Mouse (Mus musculus): ENCODE measurements at regions not wholly inside any gene's neighbourhood (a gene's known extent, or its start where the extent isn't known, plus 50 kb on each side); places are given as distances from the start of the nearest gene placed in this dataset.

DNA sequence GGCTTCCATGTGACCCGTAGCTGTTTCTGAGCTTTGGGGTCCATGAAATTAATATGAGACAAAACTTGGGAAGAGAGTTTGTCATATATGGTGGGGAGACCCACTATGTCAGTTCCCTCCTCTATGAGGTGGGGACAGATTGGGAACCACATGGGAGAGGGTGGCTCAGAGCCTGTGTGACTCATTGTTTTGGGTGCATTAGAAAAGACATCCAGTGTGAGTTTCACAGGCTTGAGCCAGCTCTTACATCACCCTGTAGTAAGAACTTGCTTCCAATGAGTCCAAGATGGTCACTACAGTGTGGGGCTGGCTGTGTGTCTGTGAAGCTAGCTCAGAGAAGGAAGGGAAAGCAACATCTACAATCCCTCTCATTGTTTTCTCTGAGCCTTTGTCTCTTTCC, 314.6 kb upstream of the Myt1l start:
- H3K9ac ChIP-seq, result no peak overlapping the region
- no peaks in the 10 kb centered on the region for H3K9me3 ChIP-seq (replicated peaks)
- WGBS, result 71% methylated on average over 1 of the region's 1 CpGs
- no peak for ATAC-seq (ENCODE audit: insufficient number of reproducible peaks, low FRiP score)
- no peaks in the 10 kb centered on the region for H3K4me1 ChIP-seq (replicated peaks)
- no peak overlapping the region for H3K4me2 ChIP-seq
- no peaks in the 10 kb centered on the region for H3K36me3 ChIP-seq
- no peaks in the 10 kb centered on the region for H3K27me3 ChIP-seq (replicated peaks)
- H3K27ac ChIP-seq (ENCODE audit: poor library complexity, severe bottlenecking), result no peak overlapping the region
- H3K4me3 ChIP-seq, result no peak overlapping the region

DNA sequence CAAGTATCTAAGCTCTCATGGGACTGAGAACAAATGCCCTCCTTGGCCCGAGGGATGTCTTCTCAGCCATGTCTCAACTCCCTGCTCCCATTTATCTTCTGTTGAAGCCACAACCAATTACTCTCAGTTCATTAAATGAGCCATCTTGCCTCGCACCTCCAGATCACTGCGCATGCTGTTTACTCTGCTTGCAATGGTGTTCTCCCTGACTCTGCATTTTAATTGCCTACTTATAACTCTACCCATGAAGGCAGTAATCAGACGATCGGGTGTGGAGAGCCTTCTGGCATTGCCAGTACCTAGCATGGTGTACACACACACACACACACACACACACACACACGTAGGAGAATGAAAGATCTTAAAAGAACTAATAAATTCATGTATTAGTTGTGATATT, 306.1 kb upstream of the Myt1l start:
- Histone ChIP-seq H3K27ac (ENCODE audit: poor library complexity, severe bottlenecking) (no peak overlapping the region), H3K4me1 (replicated peaks) (peaks cover 10% of the 10 kb centered on the region; the same call in 1 of the 2 replicates), H3K27me3 (replicated peaks) (no peaks in the 10 kb centered on the region), H3K4me2 (no peak overlapping the region), H3K9ac (no peak overlapping the region), H3K4me3 (no peak overlapping the region), H3K9me3 (replicated peaks) (no peaks in the 10 kb centered on the region), H3K36me3 (no peaks in the 10 kb centered on the region)
- ATAC-seq (ENCODE audit: insufficient number of reproducible peaks, low FRiP score), result no peak
- 82% methylated on average over 6 of the region's 6 CpGs for WGBS

DNA sequence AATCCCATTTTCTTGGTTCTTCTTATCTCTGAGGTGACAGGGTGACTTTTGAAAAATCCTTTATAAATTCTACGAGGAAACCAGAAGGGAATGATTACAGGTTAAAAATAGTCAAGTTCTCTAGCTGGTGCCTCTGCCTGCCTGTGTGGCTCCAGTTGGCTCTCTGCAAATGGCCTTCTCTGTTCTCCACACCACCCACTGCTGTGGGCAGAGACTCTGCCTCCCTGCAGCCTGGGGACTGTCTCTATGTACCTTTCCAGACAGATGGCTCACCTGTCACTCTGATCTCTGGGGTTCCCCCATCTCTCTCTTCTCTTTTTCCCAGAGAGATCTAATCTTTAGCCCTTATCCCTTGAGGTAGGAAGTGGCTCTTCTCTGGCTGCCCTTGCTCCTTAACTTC, 302.2 kb upstream of the Myt1l start:
- 13% methylated on average over 1 of the region's 1 CpGs for WGBS
- no peak overlapping the region for H3K9ac ChIP-seq
- no peak overlapping the region for H3K27ac ChIP-seq (ENCODE audit: poor library complexity, severe bottlenecking)
- H3K9me3 ChIP-seq (replicated peaks), result no peaks in the 10 kb centered on the region
- H3K4me3 ChIP-seq, result no peak overlapping the region
- H3K4me2 ChIP-seq, result no peak overlapping the region
- peaks cover 10% of the 10 kb centered on the region; the same call in 1 of the 2 replicates for H3K4me1 ChIP-seq (replicated peaks)
- no peaks in the 10 kb centered on the region for H3K27me3 ChIP-seq (replicated peaks)
- ATAC-seq (ENCODE audit: insufficient number of reproducible peaks, low FRiP score), result no peak
- no peaks in the 10 kb centered on the region for H3K36me3 ChIP-seq

- H3K27me3 ChIP-seq (replicated peaks), result no peaks in the 10 kb centered on the region
- 22% methylated on average over 16 of the region's 16 CpGs for WGBS
- H3K27ac ChIP-seq (ENCODE audit: poor library complexity, severe bottlenecking), result no peak overlapping the region
- no peaks in the 10 kb centered on the region for H3K36me3 ChIP-seq
- no peak for ATAC-seq (ENCODE audit: insufficient number of reproducible peaks, low FRiP score)
- peak overlapping the region; percentile 54 for H3K4me2 ChIP-seq
- H3K9ac ChIP-seq, result no peak overlapping the region
- H3K9me3 ChIP-seq (replicated peaks), result no peaks in the 10 kb centered on the region
- H3K4me1 ChIP-seq (replicated peaks), result peaks cover 14% of the 10 kb centered on the region
- H3K4me3 ChIP-seq, result no peak overlapping the region
Measured at GRCm38 (mm10) chr12:29232492-29233447, 295.4 kb upstream of the Myt1l start.

DNA sequence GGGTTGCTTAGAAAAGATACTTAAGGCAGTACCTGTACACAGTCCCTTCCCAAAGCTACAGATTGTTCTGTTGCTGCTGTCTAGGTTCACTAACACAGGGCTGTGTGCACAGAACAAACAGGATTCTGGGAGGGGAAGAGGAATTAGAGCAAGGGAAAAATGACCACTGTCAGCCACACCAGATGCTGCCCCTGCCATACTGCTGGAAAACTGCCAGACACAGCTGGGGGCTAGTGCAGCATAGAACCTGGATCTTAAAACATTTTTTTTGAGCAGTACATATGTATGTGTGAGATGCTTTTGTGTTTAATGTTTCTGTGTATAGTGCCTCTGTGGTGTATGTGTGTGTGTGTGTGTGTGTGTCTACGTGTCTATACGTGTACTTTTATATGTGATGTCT, 291.7 kb upstream of the Myt1l start:
- H3K4me1 ChIP-seq (replicated peaks), result peaks cover 36% of the 10 kb centered on the region
- H3K4me3 ChIP-seq, result no peak overlapping the region
- no peaks in the 10 kb centered on the region for H3K27me3 ChIP-seq (replicated peaks)
- no peak for ATAC-seq (ENCODE audit: insufficient number of reproducible peaks, low FRiP score)
- H3K4me2 ChIP-seq, result no peak overlapping the region
- no peak overlapping the region for H3K27ac ChIP-seq (ENCODE audit: poor library complexity, severe bottlenecking)
- H3K36me3 ChIP-seq, result no peaks in the 10 kb centered on the region
- H3K9ac ChIP-seq, result no peak overlapping the region
- H3K9me3 ChIP-seq (replicated peaks), result no peaks in the 10 kb centered on the region
- 82% methylated on average over 2 of the region's 2 CpGs for WGBS

- Histone ChIP-seq H3K36me3 (no peaks in the 10 kb centered on the region), H3K27ac (ENCODE audit: poor library complexity, severe bottlenecking) (no peak overlapping the region), H3K27me3 (replicated peaks) (no peaks in the 10 kb centered on the region), H3K9me3 (replicated peaks) (no peaks in the 10 kb centered on the region), H3K9ac (no peak overlapping the region), H3K4me3 (no peak overlapping the region), H3K4me2 (no peak overlapping the region), H3K4me1 (replicated peaks) (peaks cover 34% of the 10 kb centered on the region)
- WGBS, result 54% methylated on average over 5 of the region's 5 CpGs
- ATAC-seq (ENCODE audit: insufficient number of reproducible peaks, low FRiP score), result no peak
Measured at GRCm38 (mm10) chr12:29237516-29237915, 290.7 kb upstream of the Myt1l start.

DNA sequence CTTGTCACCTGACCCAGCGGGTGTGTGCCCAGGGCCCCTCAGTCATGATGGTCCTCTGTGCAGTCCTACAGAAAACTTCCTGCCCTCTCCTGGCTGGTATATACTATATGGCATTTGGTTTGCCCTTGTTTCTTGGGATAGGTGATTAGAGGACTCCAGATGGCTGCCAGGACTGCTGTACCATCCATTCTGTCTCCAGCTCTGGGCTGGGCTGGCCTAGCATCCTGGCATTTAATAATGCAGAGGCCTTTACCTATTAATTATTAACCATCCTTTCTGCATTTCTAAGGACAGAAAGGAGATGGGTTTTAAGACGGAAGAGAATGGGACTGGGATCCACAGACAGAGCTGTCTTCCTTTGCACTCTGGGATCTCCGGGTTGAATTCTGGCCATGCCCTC, 288.7 kb upstream of the Myt1l start:
- H3K4me3 ChIP-seq, result no peak overlapping the region
- 72% methylated on average over 3 of the region's 3 CpGs for WGBS
- no peak overlapping the region for H3K27ac ChIP-seq (ENCODE audit: poor library complexity, severe bottlenecking)
- H3K27me3 ChIP-seq (replicated peaks), result no peaks in the 10 kb centered on the region
- ATAC-seq (ENCODE audit: insufficient number of reproducible peaks, low FRiP score), result no peak
- peaks cover 26% of the 10 kb centered on the region for H3K4me1 ChIP-seq (replicated peaks)
- no peaks in the 10 kb centered on the region for H3K36me3 ChIP-seq
- no peak overlapping the region for H3K9ac ChIP-seq
- no peaks in the 10 kb centered on the region for H3K9me3 ChIP-seq (replicated peaks)
- no peak overlapping the region for H3K4me2 ChIP-seq

DNA sequence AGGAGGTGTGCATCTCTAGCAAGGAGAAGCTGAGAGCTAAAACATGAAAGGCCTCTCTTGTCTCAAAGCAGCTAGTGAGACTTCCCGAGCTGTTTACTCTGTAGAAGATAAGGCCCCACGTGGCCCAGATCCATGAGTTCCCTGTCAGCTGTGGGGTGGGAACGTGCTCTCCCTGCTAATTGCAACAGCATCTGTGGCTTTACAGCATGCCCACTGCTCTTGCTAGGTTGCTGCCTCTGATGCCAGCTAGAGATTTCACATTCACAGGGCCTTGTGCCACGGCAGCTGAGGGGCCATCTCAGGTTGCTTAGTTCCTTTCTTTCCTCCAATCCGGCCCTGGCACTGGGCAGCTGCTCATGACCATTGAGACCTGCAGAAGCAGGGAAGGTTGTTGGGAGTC, 288.2 kb upstream of the Myt1l start:
- ATAC-seq (ENCODE audit: insufficient number of reproducible peaks, low FRiP score), result no peak
- H3K4me2 ChIP-seq, result no peak overlapping the region
- 20% methylated on average over 5 of the region's 5 CpGs for WGBS

DNA sequence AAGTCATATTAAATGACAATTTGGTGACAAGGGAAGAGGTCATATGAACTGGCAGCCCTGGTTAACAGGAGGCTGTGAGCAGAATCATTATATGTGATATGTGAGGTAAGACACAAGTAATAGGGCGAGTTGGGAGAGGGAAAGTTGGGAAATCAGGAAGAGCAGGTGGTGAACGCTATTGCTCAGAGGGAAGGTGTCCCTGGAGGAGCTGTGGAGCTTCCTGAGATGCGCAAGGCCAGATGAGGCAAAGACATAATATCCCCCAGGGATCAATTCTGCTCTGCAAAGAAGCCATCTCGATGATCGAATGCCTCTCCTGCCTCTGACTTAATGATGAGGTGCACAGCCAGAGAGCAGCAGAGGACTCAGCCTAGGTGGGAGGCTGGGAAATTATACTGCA, 285.1 kb upstream of the Myt1l start:
- Histone ChIP-seq H3K4me1 (replicated peaks) (peaks cover 19% of the 10 kb centered on the region), H3K9me3 (replicated peaks) (no peaks in the 10 kb centered on the region), H3K36me3 (no peaks in the 10 kb centered on the region), H3K4me2 (no peak overlapping the region), H3K27ac (ENCODE audit: poor library complexity, severe bottlenecking) (no peak overlapping the region), H3K4me3 (no peak overlapping the region), H3K9ac (no peak overlapping the region), H3K27me3 (replicated peaks) (no peaks in the 10 kb centered on the region)
- ATAC-seq (ENCODE audit: insufficient number of reproducible peaks, low FRiP score), result no peak
- 81% methylated on average over 5 of the region's 5 CpGs for WGBS

More for the DNA sequence above, 288.2 kb upstream of the Myt1l start:
- Histone ChIP-seq H3K4me1 (replicated peaks) (peaks cover 26% of the 10 kb centered on the region), H3K27ac (ENCODE audit: poor library complexity, severe bottlenecking) (no peak overlapping the region), H3K9me3 (replicated peaks) (no peaks in the 10 kb centered on the region), H3K27me3 (replicated peaks) (no peaks in the 10 kb centered on the region), H3K9ac (no peak overlapping the region), H3K36me3 (no peaks in the 10 kb centered on the region), H3K4me3 (no peak overlapping the region)

GRCm38 (mm10) chr12:29246041-29246440, 282.1 kb upstream of the Myt1l start:
- no peaks in the 10 kb centered on the region for H3K36me3 ChIP-seq
- no peak for ATAC-seq (ENCODE audit: insufficient number of reproducible peaks, low FRiP score)
- H3K4me2 ChIP-seq, result no peak overlapping the region
- no peak overlapping the region for H3K9ac ChIP-seq
- WGBS, result 40% methylated on average over 3 of the region's 3 CpGs
- H3K4me3 ChIP-seq, result no peak overlapping the region
- H3K9me3 ChIP-seq (replicated peaks), result no peaks in the 10 kb centered on the region
- H3K27me3 ChIP-seq (replicated peaks), result no peaks in the 10 kb centered on the region
- no peaks in the 10 kb centered on the region for H3K4me1 ChIP-seq (replicated peaks)
- H3K27ac ChIP-seq (ENCODE audit: poor library complexity, severe bottlenecking), result no peak overlapping the region

DNA sequence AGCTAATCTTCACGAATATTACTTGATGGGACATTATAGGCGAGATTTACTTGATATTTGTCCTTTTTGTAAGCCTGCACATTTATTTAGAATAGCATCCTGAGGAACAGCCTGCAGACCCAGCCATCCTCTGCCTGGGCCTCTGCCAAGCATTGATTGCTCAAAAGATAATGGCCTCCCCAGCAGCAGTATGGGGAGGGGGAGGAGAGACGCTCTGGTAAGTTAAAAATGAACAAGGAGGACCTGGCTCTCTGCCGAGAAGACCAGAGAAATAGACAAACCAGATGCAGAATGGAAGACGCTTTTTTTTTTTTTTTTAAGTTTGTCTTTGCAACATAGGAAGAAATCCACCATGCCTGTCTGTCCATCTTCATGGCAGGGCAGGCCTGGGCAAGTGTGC, 280.8 kb upstream of the Myt1l start:
- no peaks in the 10 kb centered on the region for H3K4me1 ChIP-seq (replicated peaks)
- no peaks in the 10 kb centered on the region for H3K27me3 ChIP-seq (replicated peaks)
- ATAC-seq (ENCODE audit: insufficient number of reproducible peaks, low FRiP score), result no peak
- H3K36me3 ChIP-seq, result no peaks in the 10 kb centered on the region
- WGBS, result 68% methylated on average over 5 of the region's 5 CpGs
- no peak overlapping the region for H3K27ac ChIP-seq (ENCODE audit: poor library complexity, severe bottlenecking)
- H3K4me2 ChIP-seq, result no peak overlapping the region
- no peak overlapping the region for H3K9ac ChIP-seq
- no peaks in the 10 kb centered on the region for H3K9me3 ChIP-seq (replicated peaks)
- no peak overlapping the region for H3K4me3 ChIP-seq

- ATAC-seq (ENCODE audit: insufficient number of reproducible peaks, low FRiP score), result no peak
- Histone ChIP-seq H3K36me3 (no peaks in the 10 kb centered on the region), H3K27ac (ENCODE audit: poor library complexity, severe bottlenecking) (no peak overlapping the region), H3K4me2 (no peak overlapping the region), H3K27me3 (replicated peaks) (0 out of 2 replicates have a peak, but pooled peaks cover 2% of the 10 kb centered on the region), H3K9ac (no peak overlapping the region), H3K4me1 (replicated peaks) (no peaks in the 10 kb centered on the region), H3K4me3 (no peak overlapping the region), H3K9me3 (replicated peaks) (no peaks in the 10 kb centered on the region)
- WGBS, result 82% methylated on average over 10 of the region's 10 CpGs
Measured at GRCm38 (mm10) chr12:29248459-29248858, 279.7 kb upstream of the Myt1l start.
